Mouse (Mus musculus) ES-E14 (cell line): Measurements from ENCODE around the gene Gata2.

Experiments
- CHD2 ChIP-seq: IDR thresholded peaks from 2 replicates; pipeline ENCODE4 v1.6.1; 2014; ENCODE audit warnings: mild to moderate bottlenecking, low read depth, low read length, inconsistent platforms
- HCFC1 ChIP-seq: IDR thresholded peaks from 2 replicates; pipeline ENCODE4 v1.6.1; 2012; ENCODE audit warnings: low read length, inconsistent platforms, borderline replicate concordance; ENCODE audit not compliant: insufficient read depth
- ZNF384 ChIP-seq: IDR thresholded peaks from 2 replicates; pipeline ENCODE4 v1.6.1; 2012; ENCODE audit warnings: low read depth, low read length, inconsistent platforms

DNA sequence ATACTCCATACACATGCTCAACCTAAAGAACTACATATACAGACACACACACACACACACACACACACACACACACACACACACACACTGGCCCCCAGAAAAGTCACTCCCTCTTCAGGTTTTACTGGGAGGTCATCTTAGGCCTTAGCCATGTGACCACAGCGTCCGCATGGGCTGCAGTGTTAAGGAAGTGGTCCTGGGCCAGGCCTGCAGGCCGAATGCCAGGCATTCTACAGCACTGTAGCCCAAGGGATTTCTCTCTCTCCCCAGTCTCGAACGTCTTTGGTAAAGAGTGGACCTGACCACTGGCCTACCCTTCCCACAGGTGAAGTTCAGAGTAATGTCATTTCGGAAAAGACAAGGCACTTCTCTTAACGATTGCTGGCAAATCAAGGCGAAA is 47.1 kb upstream of the Gata2 start:
- no peak for TF ChIP-seq HCFC1
- TF ChIP-seq CHD2: no peak
- TF ChIP-seq ZNF384: no peak
